Mouse (Mus musculus) spleen, adult 2 months (tissue): ENCODE measurements around the gene Maneal. TPM values are rescaled to one million over a fixed set of nuclear protein-coding genes. Genes with fewer than 3 reads are reported as not detected.

Experiments used
- DNase-seq, 2 experiments: peaks; one replicate each; pipeline versions ENCODE4 v3.0.0 to v3.0.0-alpha.2; 2012 to 2021; ENCODE audit warnings: low spot score in 2 of 2, low read depth in 1 of 2
- H3K27ac ChIP-seq: fragments of 200-500 bp; 2 replicates; pipeline ENCODE4 v1.5.1; 2012; ENCODE audit warnings: low read length, inconsistent platforms; ENCODE audit not compliant: insufficient read depth
- H3K27me3 ChIP-seq: fragments of 200-500 bp; 2 replicates; pipeline ENCODE4 v1.6.1; 2012; ENCODE audit warnings: mild to moderate bottlenecking, moderate library complexity, low read length, inconsistent platforms; ENCODE audit not compliant: control insufficient read depth, insufficient read depth
- H3K36me3 ChIP-seq: fragments of 200-500 bp; 2 replicates; pipeline ENCODE4 v1.6.1; 2012; ENCODE audit warnings: mild to moderate bottlenecking, low read length, inconsistent platforms; ENCODE audit not compliant: control insufficient read depth, insufficient read depth
- H3K4me1 ChIP-seq: fragments of 200-500 bp; 2 replicates; pipeline ENCODE4 v1.6.1; 2011; ENCODE audit warnings: inconsistent platforms; ENCODE audit not compliant: control insufficient read depth, insufficient read depth, insufficient read length
- H3K4me3 ChIP-seq: fragments of 200-500 bp; 2 replicates; pipeline ENCODE4 v1.5.1; 2011; ENCODE audit warnings: mild to moderate bottlenecking, inconsistent platforms; ENCODE audit not compliant: insufficient read depth, insufficient read length; ENCODE audit errors: extremely low read depth
- CTCF ChIP-seq: fragments of 200-500 bp; IDR thresholded peaks from 2 replicates; pipeline ENCODE4 v1.5.1; 2011; ENCODE audit warnings: mild to moderate bottlenecking, inconsistent platforms; ENCODE audit not compliant: insufficient read depth, insufficient read length, insufficient replicate concordance; ENCODE audit errors: extremely low read depth
- POLR2A ChIP-seq: fragments of 200-500 bp; IDR thresholded peaks from 2 replicates; pipeline ENCODE4 v1.6.1; 2011; ENCODE audit warnings: low read depth, low read length, inconsistent platforms
- WGBS: fragments of 180-500 bp; shearing (Covaris S2); methylation state at CpG from one replicate; pipeline ENCODE4 v1.1.7; 2018; 5-methylcytosine and 5-hydroxymethylcytosine counted together
- polyA plus RNA-seq: library from polyadenylated mRNA; depleted of rRNA; stranded (reverse); fragments of >200 nt; gene quantifications from 2 replicates; pipeline ENCODE4 v1.2.3, GENCODE M21; 2012

Maneal gene
- polyA plus RNA-seq, 1 experiment, result 0.65 TPM

GRCm38 (mm10) chr4:124893769-124894168, 31.8 kb upstream of the Maneal start:
- H3K27me3 ChIP-seq, result peaks cover 9% of the 10 kb centered on the region
- H3K4me3 ChIP-seq, result no peak overlapping the region
- H3K36me3 ChIP-seq, result no peaks in the 10 kb centered on the region
- WGBS, result 34% methylated on average over 6 of the region's 6 CpGs
- no peak overlapping the region for H3K27ac ChIP-seq
- TF ChIP-seq POLR2A, result no peak
- DNase-seq, result no peak
- H3K4me1 ChIP-seq, result peaks cover 3% of the 10 kb centered on the region; the same call in 1 of the 2 replicates

- no peak for TF ChIP-seq POLR2A
- no peak for TF ChIP-seq CTCF
- Histone ChIP-seq H3K27me3 (peaks cover 9% of the 10 kb centered on the region), H3K4me3 (no peak overlapping the region), H3K27ac (no peak overlapping the region), H3K4me1 (peaks cover 3% of the 10 kb centered on the region; the same call in 1 of the 2 replicates), H3K36me3 (no peaks in the 10 kb centered on the region)
- WGBS, result 69% methylated on average over 5 of the region's 5 CpGs
- DNase-seq, result no peak
Measured at GRCm38 (mm10) chr4:124890831-124891230, 28.9 kb upstream of the Maneal start.

GRCm38 (mm10) chr4:124889935-124890334, 28.0 kb upstream of the Maneal start:
- no peak for DNase-seq
- Histone ChIP-seq H3K27ac (no peak overlapping the region), H3K27me3 (peaks cover 7% of the 10 kb centered on the region), H3K4me1 (peaks cover 3% of the 10 kb centered on the region; the same call in 1 of the 2 replicates), H3K4me3 (no peak overlapping the region), H3K36me3 (no peaks in the 10 kb centered on the region)
- TF ChIP-seq POLR2A (no peak), CTCF (no peak)
- 85% methylated on average over 2 of the region's 2 CpGs for WGBS

GRCm38 (mm10) chr4:124888702-124889101, 26.7 kb upstream of the Maneal start:
- DNase-seq, result no peak
- Histone ChIP-seq H3K27ac (no peak overlapping the region), H3K4me1 (no peaks in the 10 kb centered on the region; the same call in 1 of the 2 replicates), H3K4me3 (no peak overlapping the region), H3K36me3 (no peaks in the 10 kb centered on the region), H3K27me3 (no peaks in the 10 kb centered on the region)
- TF ChIP-seq CTCF (no peak), POLR2A (no peak)
- WGBS, result 72% methylated on average over 7 of the region's 7 CpGs

- no peak for DNase-seq
- no peak for TF ChIP-seq POLR2A
- WGBS, result 4% methylated on average over 34 of the region's 37 CpGs
- no peak overlapping the region for H3K4me3 ChIP-seq
- peaks cover 2% of the 10 kb centered on the region; the same call in 1 of the 2 replicates for H3K4me1 ChIP-seq
- no peaks in the 10 kb centered on the region for H3K36me3 ChIP-seq
- no peak overlapping the region for H3K27ac ChIP-seq
- H3K27me3 ChIP-seq, result peaks cover 16% of the 10 kb centered on the region
Measured at GRCm38 (mm10) chr4:124882151-124882729, 20.3 kb upstream of the Maneal start.

GRCm38 (mm10) chr4:124881341-124881908, 19.5 kb upstream of the Maneal start:
- DNase-seq, result no peak
- no peaks in the 10 kb centered on the region for H3K36me3 ChIP-seq
- 7% methylated on average over 37 of the region's 37 CpGs for WGBS
- no peak overlapping the region for H3K27ac ChIP-seq
- H3K4me1 ChIP-seq, result peaks cover 2% of the 10 kb centered on the region; the same call in 1 of the 2 replicates
- peaks cover 16% of the 10 kb centered on the region for H3K27me3 ChIP-seq
- no peak for TF ChIP-seq POLR2A
- TF ChIP-seq CTCF, result no peak
- no peak overlapping the region for H3K4me3 ChIP-seq

GRCm38 (mm10) chr4:124880599-124880998, 18.6 kb upstream of the Maneal start, which contains the start of gene Epha10:
TSS of gene Epha10 (plus strand) at chr4:124880899.
- no peaks in the 10 kb centered on the region for H3K36me3 ChIP-seq
- no peak for TF ChIP-seq CTCF
- no peak for TF ChIP-seq POLR2A
- H3K27ac ChIP-seq, result no peak within 1 kb of the TSS
- WGBS, result 11% methylated on average over 11 of the region's 11 CpGs
- H3K4me3 ChIP-seq, result no peak within 1 kb of the TSS
- no peak for DNase-seq
- H3K27me3 ChIP-seq, result peaks cover 16% of the 10 kb centered on the region
- H3K4me1 ChIP-seq, result peaks cover 2% of the 10 kb centered on the region; the same call in 1 of the 2 replicates
